ENCODE assay signal across 25 mouse cellular contexts in genomic region chr3:101112518-101112894, GRCm38 (mm10). TPM values are rescaled to one million over a fixed set of nuclear protein-coding genes. Genes with fewer than 3 reads are reported as not detected.
DNase-seq lines count a peak whose midpoint lies in the region; ATAC-seq and TF ChIP-seq lines count a peak whose summit lies in the region.
"Had no signal": no experiment of that assay in that cellular context is flagged by ENCODE, and none has a peak within 500 bp of the region (broad histone marks: within the 10 kb centered on the region; RNA-seq: fewer than 3 reads in every experiment).

No protein-coding gene starts in this region.

- TF ChIP-seq CTCF in brain, embryonic 14.5 days (IDR thresholded peaks at IDR 0.05; ENCODE audit: borderline replicate concordance, extremely low read depth, insufficient read depth, insufficient read length), result no peak
- no peak for TF ChIP-seq CTCF in intestine, postnatal 0 days (IDR thresholded peaks at IDR 0.05; ENCODE audit: low read depth)

- no peak overlapping the region for H3K9ac ChIP-seq in forebrain, embryonic 12.5 days
- H3K9ac ChIP-seq in forebrain, embryonic 13.5 days, result no peak overlapping the region
- H3K9ac ChIP-seq in intestine, postnatal 0 days (ENCODE audit: low read depth, low read length), result no peak overlapping the region
- no peak overlapping the region for H3K9ac ChIP-seq in stomach, embryonic 15.5 days
- H3K9ac ChIP-seq: embryonic facial prominence, embryonic 15.5 days; forebrain, embryonic 15.5 days; hindbrain, embryonic 12.5 days had no signal

- no peaks in the 10 kb centered on the region for H3K9me3 ChIP-seq in forebrain, embryonic 12.5 days
- H3K9me3 ChIP-seq in forebrain, embryonic 13.5 days (replicated peaks), result no peaks in the 10 kb centered on the region
- no peaks in the 10 kb centered on the region for H3K9me3 ChIP-seq in intestine, postnatal 0 days (ENCODE audit: control insufficient read depth)
- no peaks in the 10 kb centered on the region for H3K9me3 ChIP-seq in stomach, embryonic 15.5 days
- H3K9me3 ChIP-seq: embryonic facial prominence, embryonic 15.5 days; forebrain, embryonic 15.5 days; heart, embryonic 10.5 days; hindbrain, embryonic 12.5 days had no signal

- no peak for ATAC-seq in forebrain, embryonic 12.5 days (ENCODE audit: low FRiP score)
- ATAC-seq in forebrain, embryonic 13.5 days, result no peak
- ATAC-seq in intestine, postnatal 0 days, result peak; percentile 45
- ATAC-seq in stomach, embryonic 15.5 days (ENCODE audit: insufficient read depth, low FRiP score, low read depth), result no peak
- no peak for ATAC-seq in erythroblast, adult 5-6 weeks (replicated peaks; ENCODE audit: low FRiP score, poor library complexity, severe bottlenecking)
- ATAC-seq: activated CD4-positive, CD25-positive, alpha-beta regulatory T cell, adult 4 months; CD4-positive, CD25-positive, alpha-beta regulatory T cell, adult 4 months; forebrain, embryonic 15.5 days; hindbrain, embryonic 16.5 days; Patski had no signal

- H3K36me3 ChIP-seq in forebrain, embryonic 12.5 days (replicated peaks), result no peaks in the 10 kb centered on the region
- no peaks in the 10 kb centered on the region for H3K36me3 ChIP-seq in forebrain, embryonic 13.5 days (ENCODE audit: poor library complexity, severe bottlenecking)
- H3K36me3 ChIP-seq in intestine, postnatal 0 days (ENCODE audit: control insufficient read depth, insufficient read depth), result no peaks in the 10 kb centered on the region
- H3K36me3 ChIP-seq in stomach, embryonic 15.5 days, result no peaks in the 10 kb centered on the region
- H3K36me3 ChIP-seq: embryonic facial prominence, embryonic 15.5 days; forebrain, embryonic 15.5 days; G1E; heart, embryonic 10.5 days; hindbrain, embryonic 12.5 days had no signal

- H3K4me2 ChIP-seq in forebrain, embryonic 12.5 days, result no peak overlapping the region
- no peak overlapping the region for H3K4me2 ChIP-seq in forebrain, embryonic 13.5 days
- peak overlapping the region; percentile 27 for H3K4me2 ChIP-seq in intestine, postnatal 0 days (replicated peaks; ENCODE audit: low read depth)
- 0 out of 2 replicates have a peak overlapping the region, but pooled peaks have one; percentile 2 for H3K4me2 ChIP-seq in stomach, embryonic 15.5 days
- H3K4me2 ChIP-seq: embryonic facial prominence, embryonic 15.5 days; forebrain, embryonic 15.5 days; hindbrain, embryonic 12.5 days had no signal

- peak; percentile 66 for DNase-seq in brain, embryonic 14.5 days (ENCODE audit: low read depth)
- DNase-seq in gastrocnemius, adult 8-10 months (ENCODE audit: low spot score in 2 of 2), result no peak
- DNase-seq in spleen, postnatal 14 days (ENCODE audit: low spot score in 2 of 2), result no peak
- DNase-seq: B cell, adult 2 months; cerebellum, adult 2 months; cerebellum, postnatal 14 days; gastrocnemius, postnatal 10 days; heart, adult 18-20 months; heart, postnatal 10 days; heart, postnatal 4 days had no signal

- TF ChIP-seq POLR2A in brain, embryonic 14.5 days (IDR thresholded peaks at IDR 0.05; ENCODE audit: borderline replicate concordance, extremely low read depth, insufficient read depth, insufficient read length, poor library complexity, severe bottlenecking), result no peak

- H3K4me1 ChIP-seq in forebrain, embryonic 12.5 days, result peaks cover 57% of the 10 kb centered on the region
- H3K4me1 ChIP-seq in forebrain, embryonic 13.5 days, result peaks cover 57% of the 10 kb centered on the region
- H3K4me1 ChIP-seq in intestine, postnatal 0 days (replicated peaks; ENCODE audit: control insufficient read depth, insufficient read depth, low read length), result peaks cover 6% of the 10 kb centered on the region; the same call in 1 of the 2 replicates
- peaks cover 36% of the 10 kb centered on the region for H3K4me1 ChIP-seq in stomach, embryonic 15.5 days

- 78% methylated on average over 5 of the region's 5 CpGs for WGBS in forebrain, embryonic 12.5 days
- whole genome bisulfite sequencing in forebrain, embryonic 13.5 days, result 59% methylated on average over 5 of the region's 5 CpGs
- 50% methylated on average over 5 of the region's 5 CpGs for WGBS in intestine, postnatal 0 days
- WGBS in stomach, embryonic 15.5 days, result 85% methylated on average over 5 of the region's 5 CpGs

- no peaks in the 10 kb centered on the region for H3K27me3 ChIP-seq in forebrain, embryonic 12.5 days
- H3K27me3 ChIP-seq in forebrain, embryonic 13.5 days, result no peaks in the 10 kb centered on the region
- no peaks in the 10 kb centered on the region for H3K27me3 ChIP-seq in intestine, postnatal 0 days (replicated peaks; ENCODE audit: control insufficient read depth, insufficient read depth, low read length)
- no peaks in the 10 kb centered on the region for H3K27me3 ChIP-seq in stomach, embryonic 15.5 days (replicated peaks)
- H3K27me3 ChIP-seq: embryonic facial prominence, embryonic 15.5 days; forebrain, embryonic 15.5 days; Patski had no signal

- H3K4me3 ChIP-seq in forebrain, embryonic 12.5 days (replicated peaks), result no peak overlapping the region
- no peak overlapping the region for H3K4me3 ChIP-seq in forebrain, embryonic 13.5 days
- no peak overlapping the region for H3K4me3 ChIP-seq in intestine, postnatal 0 days (ENCODE audit: low read depth, low read length)
- no peak overlapping the region for H3K4me3 ChIP-seq in stomach, embryonic 15.5 days (replicated peaks)
- H3K4me3 ChIP-seq: embryonic facial prominence, embryonic 15.5 days; forebrain, embryonic 15.5 days; heart, embryonic 10.5 days; hindbrain, embryonic 12.5 days had no signal

- H3K27ac ChIP-seq in forebrain, embryonic 12.5 days, result peak overlapping the region; percentile 5; the same call in 1 of the 2 replicates
- no peak overlapping the region for H3K27ac ChIP-seq in forebrain, embryonic 13.5 days
- peak overlapping the region; percentile 98 for H3K27ac ChIP-seq in intestine, postnatal 0 days (ENCODE audit: low read depth, low read length)
- H3K27ac ChIP-seq in stomach, embryonic 15.5 days, result peak overlapping the region; percentile 64
- H3K27ac ChIP-seq: forebrain, embryonic 15.5 days; hindbrain, embryonic 12.5 days had no signal

RNA-seq across cellular contexts. Expression of gene Ptgfrn, which starts 2.4 kb away (rescaled TPM):
- polyA plus RNA-seq in forebrain, embryonic 12.5 days (2016; fragmentation: Nextera tagmentation; extraction: Ambion mirVana), result 3.9 and 4.5 TPM in 2 replicates
- polyA plus RNA-seq in forebrain, embryonic 13.5 days (2015; fragmentation: Nextera tagmentation; extraction: Ambion mirVana), result 4.0 and 4.5 TPM in 2 replicates
- polyA plus RNA-seq in brain, embryonic 14.5 days (2012; rRNA removed), result 13.6 and 20.8 TPM in 2 replicates
- polyA plus RNA-seq in intestine, postnatal 0 days (2015; fragmentation: Nextera tagmentation; extraction: Ambion mirVana), result 5.6 and 6.1 TPM in 2 replicates
- polyA plus RNA-seq in stomach, embryonic 15.5 days (2015; fragmentation: Nextera tagmentation; extraction: Ambion mirVana), result 5.2 and 6.0 TPM in 2 replicates
- total RNA-seq in gastrocnemius, adult 8-10 months (2022), result 1 to 10 TPM; 4.5 to 6.3 (median 5.4) TPM
- 6.3 TPM in 1 of 2 replicates, not detected in the other for total RNA-seq in erythroblast, adult 5-6 weeks (2015; ENCODE audit: low replicate concordance)
- total RNA-seq in erythroblast, adult 5-6 weeks (2017; ENCODE audit: low replicate concordance), result 0.09 TPM in 1 of 2 replicates, not detected in the other
- total RNA-seq: common myeloid progenitor, adult 5-6 weeks had no signal
- polyA plus RNA-seq: G1E had no signal

Comparison
In these comparisons a context has a peak if more than half of its experiments do, and no peak if none do; other contexts are left out.
1. H3K4me2 ChIP-seq: peak in intestine, postnatal 0 days (single experiment) and stomach, embryonic 15.5 days (single experiment); none in forebrain, embryonic 12.5 days (single experiment) and forebrain, embryonic 13.5 days (single experiment).